Mouse (Mus musculus): ENCODE data around the gene Gm3002. TPM values are rescaled to one million over a fixed set of nuclear protein-coding genes. Genes with fewer than 3 reads are reported as not detected.

Gm3002 gene
- 0.76 TPM for polyA plus RNA-seq (2017; shearing (Covaris generic))

DNA sequence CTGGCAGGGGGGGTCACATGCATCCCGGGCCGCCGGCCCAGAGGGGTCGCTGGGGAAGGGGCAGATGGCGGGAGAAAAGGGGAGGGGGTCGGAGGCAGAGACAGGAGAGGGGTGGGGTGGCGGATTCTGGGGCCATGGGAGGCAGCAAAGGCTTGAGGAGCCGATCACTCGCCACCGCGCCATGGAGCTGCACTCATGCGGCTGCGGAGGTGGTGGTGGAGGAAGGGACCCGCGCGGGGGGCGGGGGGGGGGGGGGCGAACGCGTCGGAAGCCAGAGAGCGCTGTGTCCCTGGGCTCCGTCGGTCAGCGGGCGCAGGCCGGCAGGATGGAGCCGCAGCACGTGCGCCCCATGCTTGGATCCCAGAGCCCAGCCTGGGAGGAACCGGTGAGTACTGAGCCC, at the start of gene Gm3002:
TSS of gene Gm3002 (plus strand) at position 301 of the 400 bp plus-strand sequence.

DNA sequence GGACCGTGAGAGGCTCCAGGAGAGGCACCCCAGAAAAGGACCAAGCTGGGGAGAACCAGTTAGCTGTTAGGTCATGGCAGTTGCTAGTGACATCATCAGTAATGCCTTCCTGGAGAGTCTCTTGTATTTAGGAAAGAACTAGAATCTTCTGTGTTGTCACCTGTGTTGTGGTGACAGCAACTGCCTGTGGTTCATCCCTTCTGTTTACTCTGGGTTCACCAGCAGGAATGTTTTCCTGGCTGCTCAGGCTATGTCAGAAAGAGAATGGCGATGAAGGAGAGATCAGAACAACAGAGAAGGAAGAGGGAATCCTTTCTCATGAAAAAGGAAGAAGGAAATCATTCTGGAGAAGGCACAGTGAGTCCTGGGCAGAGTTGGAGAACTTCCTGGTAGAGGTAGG, 36.1 kb downstream of the Gm3002 start, which contains the start of gene Gm3033:
TSS of gene Gm3033 (plus strand) at position 301 of the 400 bp plus-strand sequence.

GRCm38 (mm10) chr14:3883872-3884271, 74.0 kb downstream of the Gm3002 start, which contains the start of gene Gm2916:
TSS of gene Gm2916 (plus strand) at chr14:3884172.

DNA sequence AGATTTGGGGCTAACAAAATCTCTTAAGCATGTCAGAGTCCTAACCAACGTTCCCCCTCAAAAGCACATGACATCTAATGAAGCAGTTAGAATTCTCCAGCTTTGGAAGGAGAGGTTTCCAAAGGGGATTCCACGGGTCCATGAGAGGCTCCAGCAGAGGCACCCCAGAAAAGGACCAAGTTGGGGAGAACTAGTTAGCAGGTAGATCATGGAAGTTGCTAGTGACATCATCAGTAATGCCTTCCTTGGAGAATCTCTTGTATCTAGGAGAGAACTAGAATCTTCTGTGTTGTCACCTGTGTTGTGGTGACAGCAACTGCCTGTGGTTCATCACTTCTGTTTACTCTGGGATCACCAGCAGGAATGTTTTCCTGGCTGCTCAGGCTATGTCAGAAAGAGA, 121.6 kb downstream of the Gm3002 start, which contains the start of gene Gm3029:
TSS of gene Gm3029 (plus strand) at position 301 of the 400 bp plus-strand sequence.

GRCm38 (mm10) chr14:3963247-3963646, 153.4 kb downstream of the Gm3002 start, which contains the start of gene Gm3095:
TSS of gene Gm3095 (plus strand) at chr14:3963547.

DNA sequence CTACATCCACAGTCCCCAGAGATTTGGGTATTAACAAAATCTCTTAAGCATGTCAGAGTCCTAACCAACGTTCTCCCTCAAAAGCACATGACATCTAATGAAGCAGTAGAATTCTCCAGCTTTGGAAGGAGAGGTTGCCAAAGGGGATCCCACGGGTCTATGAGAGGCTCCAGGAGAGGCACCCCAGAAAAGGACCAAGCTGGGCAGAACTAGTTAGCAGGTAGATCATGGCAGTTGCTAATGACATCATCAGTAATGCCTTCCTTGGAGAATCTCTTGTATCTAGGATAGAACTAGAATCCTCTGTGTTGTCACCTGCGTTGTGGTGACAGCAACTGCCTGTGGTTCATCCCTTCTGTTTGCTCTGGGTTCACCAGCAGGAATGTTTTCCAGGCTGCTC, 188.2 kb downstream of the Gm3002 start, which contains the start of gene Gm3099:
TSS of gene Gm3099 (plus strand) at position 301 of the 400 bp plus-strand sequence.

Other genes with a start within 250 kb of the Gm3002 start
- not detected for gene Gm3012, start 175.6 kb upstream of the Gm3002 start, polyA plus RNA-seq (2017; shearing (Covaris generic))
- gene Gm3020, start 158.0 kb upstream of the Gm3002 start, polyA plus RNA-seq (2017; shearing (Covaris generic)) = 6.4 TPM
- not detected for gene Gm3043, start 121.3 kb upstream of the Gm3002 start, polyA plus RNA-seq (2017; shearing (Covaris generic))
- not detected for gene Gm3033, start 36.2 kb downstream of the Gm3002 start, polyA plus RNA-seq (2017; shearing (Covaris generic))
- 0.27 TPM for gene Gm2916, start 74.1 kb downstream of the Gm3002 start, polyA plus RNA-seq (2017; shearing (Covaris generic))
- not detected for gene Gm3029, start 121.7 kb downstream of the Gm3002 start, polyA plus RNA-seq (2017; shearing (Covaris generic))
- 0.46 TPM for gene Gm3095, start 153.5 kb downstream of the Gm3002 start, polyA plus RNA-seq (2017; shearing (Covaris generic))
- not detected for gene Gm3099, start 188.3 kb downstream of the Gm3002 start, polyA plus RNA-seq (2017; shearing (Covaris generic))
- 1.4 TPM for gene Gm5796, start 213.9 kb downstream of the Gm3002 start, polyA plus RNA-seq (2017; shearing (Covaris generic))

Measured in activated CD4-positive, CD25-positive, alpha-beta regulatory T cell, adult 9 weeks (primary cell).